Mouse (Mus musculus): ENCODE results near the gene Efnb3. TPM values are rescaled to one million over a fixed set of nuclear protein-coding genes. Genes with fewer than 3 reads are reported as not detected.
A peak's percentile ranks its signal among the peaks of the same experiment; 100 is the strongest.
"Not testable (repeated sequence)": the region's sequence is repeated elsewhere in the genome, so short reads cannot be mapped to it uniquely, and the experiment has no call there.

The Efnb3 gene
- polyA plus RNA-seq, 1 experiment = 2.2 TPM

DNA sequence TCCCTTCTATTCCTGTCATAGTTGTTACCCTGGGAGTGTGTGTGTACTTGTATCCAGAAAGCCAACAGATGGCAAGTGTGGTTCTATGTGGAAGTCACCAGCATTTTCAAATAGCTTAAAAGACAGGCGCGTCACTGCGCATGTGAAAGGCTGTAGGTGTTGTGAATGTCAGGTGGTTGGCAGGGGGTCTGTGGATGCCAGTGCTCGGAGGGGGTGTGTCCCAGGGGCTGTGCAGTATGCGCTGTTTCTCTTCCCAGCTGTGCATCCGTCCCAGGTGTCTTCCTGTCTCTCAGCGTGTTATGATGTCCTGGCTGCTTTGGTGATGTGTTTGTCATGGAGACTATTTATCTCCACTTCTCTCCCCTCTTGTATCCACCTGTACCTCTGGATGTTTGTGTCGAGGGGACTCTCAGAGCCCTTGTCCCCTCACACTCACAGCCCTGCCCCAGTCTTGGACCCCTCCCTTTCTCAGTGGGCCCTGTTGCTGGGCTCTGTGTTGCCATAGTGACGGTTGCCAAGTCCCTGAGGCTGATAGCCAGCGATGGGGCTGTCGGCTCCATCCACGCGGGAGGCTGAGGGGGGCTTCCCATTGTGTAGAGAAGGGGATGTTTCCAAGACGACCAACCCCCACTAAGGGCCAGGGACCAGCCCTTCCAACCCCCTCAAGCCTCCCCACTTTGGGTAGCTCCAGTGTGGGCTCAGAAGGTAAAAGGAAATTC is 7.2 kb downstream of the Efnb3 start:
- no peak for TF ChIP-seq CTCF (IDR thresholded peaks at IDR 0.05; ENCODE audit: control insufficient read depth, insufficient read depth, low read length)
- TF ChIP-seq POLR2A (IDR thresholded peaks at IDR 0.05; ENCODE audit: borderline replicate concordance, control insufficient read depth, low read depth, low read length) = no peak
- Histone ChIP-seq H3K4me3 (replicated peaks; ENCODE audit: control insufficient read depth, low read depth, low read length) (no peak overlapping the region), H3K4me1 (ENCODE audit: control insufficient read depth, insufficient read depth, low read length) (no peaks in the 10 kb centered on the region), H3K27ac (ENCODE audit: control insufficient read depth, insufficient read depth, low read depth, low read length, poor library complexity) (no peak overlapping the region)
- 47% methylated on average over 14 of the region's 14 CpGs for whole genome bisulfite sequencing

DNA sequence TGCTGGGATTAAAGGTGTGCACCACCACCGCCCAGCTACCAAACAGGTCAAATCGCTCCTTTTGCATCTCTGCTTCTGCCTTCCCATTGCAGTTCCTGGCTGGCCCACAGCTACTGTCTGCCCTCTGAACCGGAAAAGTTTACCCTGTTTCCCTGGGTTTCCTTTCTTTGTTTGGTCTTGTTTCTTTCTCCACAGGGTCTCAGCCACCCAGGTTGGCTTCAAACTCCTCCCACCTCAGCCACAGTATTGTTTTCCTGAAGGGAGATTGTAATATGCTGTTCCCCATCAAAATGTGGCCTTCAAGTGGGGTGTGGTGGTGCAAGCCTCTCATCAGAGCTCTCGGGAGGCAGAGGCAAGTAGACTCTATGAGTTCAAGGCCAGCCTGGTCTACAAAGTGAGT is 8.7 kb downstream of the Efnb3 start:
- no peak overlapping the region for H3K27ac ChIP-seq (ENCODE audit: control insufficient read depth, insufficient read depth, low read depth, low read length, poor library complexity)
- no peaks in the 10 kb centered on the region; the same call in 1 of the 2 replicates for H3K4me1 ChIP-seq (ENCODE audit: control insufficient read depth, insufficient read depth, low read length)
- TF ChIP-seq POLR2A (IDR thresholded peaks at IDR 0.05; ENCODE audit: borderline replicate concordance, control insufficient read depth, low read depth, low read length) (no peak), CTCF (IDR thresholded peaks at IDR 0.05; ENCODE audit: control insufficient read depth, insufficient read depth, low read length) (no peak)
- WGBS = 79% methylated on average over 4 of the region's 4 CpGs
- H3K4me3 ChIP-seq (replicated peaks; ENCODE audit: control insufficient read depth, low read depth, low read length) = no peak overlapping the region

DNA sequence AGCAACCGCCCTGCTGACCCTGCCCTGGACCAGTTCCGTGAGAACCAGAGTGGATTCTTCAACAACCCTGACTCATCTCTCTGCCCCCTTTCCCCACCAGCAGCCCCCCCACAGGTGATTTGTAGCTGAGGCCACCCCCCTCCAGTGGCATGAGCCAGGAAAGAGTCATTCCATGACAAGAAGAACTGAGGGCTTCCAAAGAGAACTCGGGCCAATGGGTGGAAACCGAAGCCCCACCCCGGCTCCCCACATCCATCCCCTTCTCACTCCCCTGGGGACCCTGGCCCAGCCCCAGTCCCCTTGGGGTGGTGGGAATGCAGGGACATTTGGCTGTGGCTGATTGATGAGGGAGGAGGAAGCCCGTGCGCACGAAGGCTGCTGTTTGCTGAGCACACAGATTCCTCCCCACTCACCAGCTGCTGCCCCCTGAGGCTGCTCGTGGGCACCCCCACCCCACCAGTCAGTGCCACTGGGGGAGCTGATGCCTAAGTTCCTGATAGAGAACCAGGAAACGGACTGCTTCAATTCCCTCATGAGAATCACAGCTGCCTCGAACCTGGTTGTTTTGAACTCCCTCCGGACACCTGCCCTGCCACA is 10.8 kb downstream of the Efnb3 start, which contains the start of gene Dnah2:
TSS of gene Dnah2 (minus strand) at position 51 of the 597 bp plus-strand sequence.
- 54% methylated on average over 12 of the region's 12 CpGs for WGBS
- no peak for TF ChIP-seq CTCF (IDR thresholded peaks at IDR 0.05; ENCODE audit: control insufficient read depth, insufficient read depth, low read length)
- no peak for TF ChIP-seq POLR2A (IDR thresholded peaks at IDR 0.05; ENCODE audit: borderline replicate concordance, control insufficient read depth, low read depth, low read length)
- H3K4me3 ChIP-seq (replicated peaks; ENCODE audit: control insufficient read depth, low read depth, low read length) = no peak within 1 kb of the TSS
- no peaks in the 10 kb centered on the region; the same call in 1 of the 2 replicates for H3K4me1 ChIP-seq (ENCODE audit: control insufficient read depth, insufficient read depth, low read length)
- H3K27ac ChIP-seq (ENCODE audit: control insufficient read depth, insufficient read depth, low read depth, low read length, poor library complexity) = no peak within 1 kb of the TSS

DNA sequence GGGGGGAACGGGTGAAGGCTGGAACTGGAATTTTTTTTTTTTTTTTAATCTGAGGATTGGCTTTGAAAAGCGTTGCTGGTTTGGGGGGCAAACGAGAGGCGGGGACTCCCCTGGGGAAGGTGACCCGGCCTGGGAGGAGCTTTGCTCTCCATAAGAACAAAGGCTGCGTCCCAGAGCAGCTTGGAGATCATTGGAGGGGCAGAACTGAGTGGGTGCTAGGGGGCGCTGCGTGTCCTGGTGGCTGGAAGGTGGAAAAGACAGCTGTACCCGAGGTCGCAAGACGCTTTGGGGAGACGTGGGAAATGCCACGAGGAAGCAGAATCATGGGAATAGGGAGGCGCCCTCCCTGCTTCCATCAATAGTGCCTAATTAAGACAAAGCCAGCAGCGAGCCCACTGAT is 12.9 kb downstream of the Efnb3 start:
- Histone ChIP-seq H3K27ac (ENCODE audit: control insufficient read depth, insufficient read depth, low read depth, low read length, poor library complexity) (no peak overlapping the region), H3K4me3 (replicated peaks; ENCODE audit: control insufficient read depth, low read depth, low read length) (no peak overlapping the region), H3K4me1 (ENCODE audit: control insufficient read depth, insufficient read depth, low read length) (no peaks in the 10 kb centered on the region; the same call in 1 of the 2 replicates)
- WGBS = 6% methylated on average over 15 of the region's 15 CpGs
- no peak for TF ChIP-seq POLR2A (IDR thresholded peaks at IDR 0.05; ENCODE audit: borderline replicate concordance, control insufficient read depth, low read depth, low read length)
- TF ChIP-seq CTCF (IDR thresholded peaks at IDR 0.05; ENCODE audit: control insufficient read depth, insufficient read depth, low read length) = peak; percentile 34; the same call in 1 of the 2 replicates

DNA sequence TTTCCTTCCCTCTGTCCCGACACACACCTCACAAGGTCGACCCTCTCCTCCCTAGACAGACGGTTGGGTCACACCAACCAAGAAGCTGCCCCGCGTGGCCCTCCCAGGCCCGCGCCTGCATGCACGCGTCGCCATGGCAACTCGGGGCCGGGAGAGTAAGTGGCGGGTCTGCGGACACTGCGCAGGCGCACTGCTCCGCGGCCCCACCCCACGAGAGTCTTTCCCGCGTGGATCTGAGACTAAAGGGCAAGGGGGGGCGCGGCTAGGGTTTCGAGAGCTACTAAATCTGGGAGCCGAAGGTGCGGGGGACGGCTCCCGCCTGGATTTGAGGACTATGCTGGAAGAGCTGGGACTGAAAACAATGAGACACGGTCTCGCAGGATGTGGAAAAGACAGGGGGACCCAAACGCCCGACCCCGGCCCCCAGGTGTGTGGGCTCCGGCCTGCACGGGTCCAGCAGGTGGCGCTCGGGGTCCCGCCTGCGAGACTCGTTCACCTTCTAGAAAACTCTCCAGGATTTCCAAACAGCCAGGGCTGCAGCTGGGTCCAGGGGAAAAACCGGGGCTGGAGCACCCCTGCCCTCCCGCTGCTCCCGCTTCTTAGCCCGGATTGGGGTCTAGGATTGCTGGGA is 13.5 kb downstream of the Efnb3 start:
- TF ChIP-seq POLR2A (IDR thresholded peaks at IDR 0.05; ENCODE audit: borderline replicate concordance, control insufficient read depth, low read depth, low read length) (no peak), CTCF (IDR thresholded peaks at IDR 0.05; ENCODE audit: control insufficient read depth, insufficient read depth, low read length) (peak; percentile 41; the same call in 1 of the 2 replicates)
- Histone ChIP-seq H3K27ac (ENCODE audit: control insufficient read depth, insufficient read depth, low read depth, low read length, poor library complexity) (0 out of 2 replicates have a peak overlapping the region, but pooled peaks have one; percentile 10), H3K4me1 (ENCODE audit: control insufficient read depth, insufficient read depth, low read length) (no peaks in the 10 kb centered on the region; the same call in 1 of the 2 replicates), H3K4me3 (replicated peaks; ENCODE audit: control insufficient read depth, low read depth, low read length) (no peak overlapping the region)
- under 1% methylated on average over 44 of the region's 44 CpGs for WGBS

DNA sequence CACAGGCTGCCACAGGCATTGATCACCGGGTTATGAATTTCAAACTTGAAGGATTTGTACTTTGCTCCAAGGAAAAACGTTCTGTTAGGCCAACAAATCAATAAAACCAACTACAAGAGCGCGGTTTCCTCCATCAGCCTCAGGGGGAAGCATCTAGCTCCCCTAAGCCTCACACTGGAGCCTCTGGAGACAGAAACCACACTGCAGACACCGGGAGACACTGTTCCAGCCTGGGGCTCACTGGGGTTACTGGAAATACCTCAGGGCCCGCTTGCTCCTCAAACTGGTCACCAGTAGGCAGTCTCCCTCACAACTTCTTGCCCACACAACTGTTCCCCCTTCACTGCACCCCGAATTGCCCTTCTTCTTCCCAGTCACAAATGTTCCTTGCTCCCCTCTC is 14.0 kb downstream of the Efnb3 start:
- H3K27ac ChIP-seq (ENCODE audit: control insufficient read depth, insufficient read depth, low read depth, low read length, poor library complexity) = no peak overlapping the region
- no peaks in the 10 kb centered on the region; the same call in 1 of the 2 replicates for H3K4me1 ChIP-seq (ENCODE audit: control insufficient read depth, insufficient read depth, low read length)
- WGBS = 12% methylated on average over 7 of the region's 7 CpGs
- no peak overlapping the region for H3K4me3 ChIP-seq (replicated peaks; ENCODE audit: control insufficient read depth, low read depth, low read length)
- TF ChIP-seq POLR2A (IDR thresholded peaks at IDR 0.05; ENCODE audit: borderline replicate concordance, control insufficient read depth, low read depth, low read length) (no peak), CTCF (IDR thresholded peaks at IDR 0.05; ENCODE audit: control insufficient read depth, insufficient read depth, low read length) (no peak)

GRCm38 (mm10) chr11:69543598-69543997 is 16.4 kb downstream of the Efnb3 start:
- TF ChIP-seq CTCF (IDR thresholded peaks at IDR 0.05; ENCODE audit: control insufficient read depth, insufficient read depth, low read length) (no peak), POLR2A (IDR thresholded peaks at IDR 0.05; ENCODE audit: borderline replicate concordance, control insufficient read depth, low read depth, low read length) (no peak)
- Histone ChIP-seq H3K27ac (ENCODE audit: control insufficient read depth, insufficient read depth, low read depth, low read length, poor library complexity) (no peak overlapping the region), H3K4me1 (ENCODE audit: control insufficient read depth, insufficient read depth, low read length) (no peaks in the 10 kb centered on the region; the same call in 1 of the 2 replicates), H3K4me3 (replicated peaks; ENCODE audit: control insufficient read depth, low read depth, low read length) (no peak overlapping the region)
- 92% methylated on average over 3 of the region's 3 CpGs for WGBS

DNA sequence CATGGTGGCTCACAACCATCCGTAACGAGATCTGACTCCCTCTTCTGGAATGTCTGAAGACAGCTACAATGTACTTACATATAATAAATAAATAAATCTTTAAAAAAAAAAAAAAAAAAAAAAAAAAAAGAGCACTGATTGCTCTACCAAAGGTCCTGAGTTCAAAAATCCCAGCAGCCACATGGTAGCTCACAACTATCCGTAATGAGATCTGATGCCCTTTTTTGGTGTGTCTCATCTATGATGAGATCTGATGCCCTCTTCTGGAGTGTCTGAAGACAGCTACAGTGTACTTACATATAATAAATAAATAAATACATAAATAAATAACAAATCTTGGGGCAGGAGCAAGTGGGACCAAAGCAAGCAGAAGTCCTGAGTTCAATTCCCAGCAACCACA is 18.3 kb downstream of the Efnb3 start:
- not testable (repeated sequence) for H3K4me3 ChIP-seq (replicated peaks; ENCODE audit: control insufficient read depth, low read depth, low read length); H3K27ac ChIP-seq (ENCODE audit: control insufficient read depth, insufficient read depth, low read depth, low read length, poor library complexity); H3K4me1 ChIP-seq (ENCODE audit: control insufficient read depth, insufficient read depth, low read length)
- WGBS = 51% methylated on average over 1 of the region's 3 CpGs
